Mouse (Mus musculus): ENCODE measurements at regions not wholly inside any gene's neighbourhood (a gene's known extent, or its start where the extent isn't known, plus 50 kb on each side); places are given as distances from the start of the nearest gene placed in this dataset.

DNA sequence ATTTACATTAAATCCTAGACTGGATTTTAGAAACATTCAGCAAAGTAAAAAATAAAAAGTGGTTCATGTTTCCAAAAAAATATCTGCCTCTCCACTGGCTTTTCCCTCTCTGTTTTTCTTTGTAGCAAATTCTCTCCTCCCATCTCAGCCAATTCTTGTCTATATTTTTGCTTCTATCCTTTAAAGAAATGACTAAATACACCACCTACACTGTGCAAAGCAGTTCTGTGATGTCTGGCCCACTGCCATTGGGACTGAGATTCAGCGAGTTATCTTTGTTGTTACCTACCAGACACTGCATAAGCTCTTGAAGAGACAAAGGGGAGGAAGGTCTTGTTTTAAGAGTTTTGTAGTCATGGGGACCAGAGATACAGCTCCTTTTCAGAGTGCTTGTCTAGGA is 835.8 kb upstream of the Klhl29 start:
- DNase-seq: no peak
- intact Hi-C loops (cut with DNase I): no loop called here

DNA sequence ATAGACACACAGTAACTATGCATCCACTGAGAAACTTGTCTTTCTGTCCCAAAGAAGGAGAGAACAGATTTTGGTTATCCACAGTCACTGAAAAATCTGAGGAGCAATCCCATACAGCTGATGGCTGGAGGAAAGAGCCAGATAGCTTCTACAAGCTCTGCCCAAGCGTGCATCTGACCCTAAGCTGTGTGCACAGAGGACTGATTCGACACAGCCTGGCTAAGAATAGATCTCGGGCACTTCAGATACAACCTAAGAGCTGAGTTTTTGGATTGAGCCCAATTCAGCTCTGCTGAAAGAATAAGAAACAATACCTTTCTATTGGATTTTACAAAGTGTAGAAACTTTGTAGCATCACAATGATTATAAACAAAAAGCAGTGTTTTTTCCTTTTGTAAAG is 813.8 kb upstream of the Klhl29 start:
- intact Hi-C loops (cut with DNase I): no loop called here
- DNase-seq: peak; percentile 9 to 22

GRCm38 (mm10) chr12:6168795-6169194 is 793.3 kb upstream of the Klhl29 start:
- intact Hi-C loops (cut with DNase I): no loop called here
- DNase-seq: no peak

GRCm38 (mm10) chr12:6154287-6154686 is 778.8 kb upstream of the Klhl29 start:
- no peak for DNase-seq
- intact Hi-C loops (cut with DNase I): no loop called here

- intact Hi-C loops (cut with DNase I): no loop called here
- DNase-seq: no peak
Measured at GRCm38 (mm10) chr12:6151476-6151875, 776.0 kb upstream of the Klhl29 start.

GRCm38 (mm10) chr12:6132451-6132850 is 757.0 kb upstream of the Klhl29 start:
- DNase-seq: peak; percentile 2 to 53
- intact Hi-C loops (cut with DNase I): no loop called here

DNA sequence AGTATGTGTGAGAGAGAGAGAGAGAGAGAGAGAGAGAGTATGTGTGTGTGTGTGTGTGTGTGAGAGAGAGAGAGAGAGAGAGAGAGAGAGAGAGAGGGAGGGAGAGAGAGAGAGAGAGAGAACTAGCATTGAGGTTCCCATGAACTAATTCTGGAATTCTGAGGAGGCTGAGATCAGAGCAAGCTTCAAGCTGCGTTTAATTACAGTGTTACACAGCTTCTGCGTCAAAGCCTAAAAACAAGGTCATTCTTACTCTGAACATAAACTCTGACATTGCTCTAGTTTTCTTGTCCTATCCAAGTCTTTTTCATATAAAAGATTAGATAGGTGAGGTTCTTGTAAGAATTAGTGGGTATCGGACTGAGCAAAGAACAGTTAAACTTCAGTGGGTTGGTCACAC is 744.1 kb upstream of the Klhl29 start:
- DNase-seq: no peak
- intact Hi-C loops (cut with DNase I): no loop called here

GRCm38 (mm10) chr12:6115254-6115653 is 739.8 kb upstream of the Klhl29 start:
- intact Hi-C loops (cut with DNase I): no loop called here
- no peak for DNase-seq

GRCm38 (mm10) chr12:6097295-6097694 is 721.8 kb upstream of the Klhl29 start:
- DNase-seq: no peak
- intact Hi-C loops (cut with DNase I): no loop called here

- intact Hi-C loops (cut with DNase I): no loop called here
- DNase-seq: no peak
Measured at GRCm38 (mm10) chr12:6087627-6088350, 712.3 kb upstream of the Klhl29 start.

DNA sequence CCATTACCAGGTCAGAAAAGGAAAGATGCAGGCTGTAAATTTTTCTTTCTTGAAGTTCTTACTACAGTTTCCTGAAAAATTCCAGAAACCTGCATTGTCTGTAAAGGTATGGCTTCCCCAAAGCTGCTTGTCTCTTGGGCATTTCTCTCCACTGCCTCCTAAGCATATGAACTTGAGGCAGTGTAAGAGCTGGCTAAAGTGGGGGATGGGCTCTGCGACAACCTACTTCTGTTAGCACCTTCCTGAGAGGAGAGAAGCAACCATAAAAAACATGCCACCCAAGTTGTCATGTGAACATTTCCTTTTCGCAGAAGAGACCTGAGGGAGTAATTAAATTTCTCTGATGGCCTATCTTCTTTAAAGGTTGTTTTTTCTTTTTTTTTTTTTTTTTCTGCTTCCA is 711.6 kb upstream of the Klhl29 start:
- intact Hi-C loops (cut with DNase I): no loop called here
- no peak for DNase-seq

DNA sequence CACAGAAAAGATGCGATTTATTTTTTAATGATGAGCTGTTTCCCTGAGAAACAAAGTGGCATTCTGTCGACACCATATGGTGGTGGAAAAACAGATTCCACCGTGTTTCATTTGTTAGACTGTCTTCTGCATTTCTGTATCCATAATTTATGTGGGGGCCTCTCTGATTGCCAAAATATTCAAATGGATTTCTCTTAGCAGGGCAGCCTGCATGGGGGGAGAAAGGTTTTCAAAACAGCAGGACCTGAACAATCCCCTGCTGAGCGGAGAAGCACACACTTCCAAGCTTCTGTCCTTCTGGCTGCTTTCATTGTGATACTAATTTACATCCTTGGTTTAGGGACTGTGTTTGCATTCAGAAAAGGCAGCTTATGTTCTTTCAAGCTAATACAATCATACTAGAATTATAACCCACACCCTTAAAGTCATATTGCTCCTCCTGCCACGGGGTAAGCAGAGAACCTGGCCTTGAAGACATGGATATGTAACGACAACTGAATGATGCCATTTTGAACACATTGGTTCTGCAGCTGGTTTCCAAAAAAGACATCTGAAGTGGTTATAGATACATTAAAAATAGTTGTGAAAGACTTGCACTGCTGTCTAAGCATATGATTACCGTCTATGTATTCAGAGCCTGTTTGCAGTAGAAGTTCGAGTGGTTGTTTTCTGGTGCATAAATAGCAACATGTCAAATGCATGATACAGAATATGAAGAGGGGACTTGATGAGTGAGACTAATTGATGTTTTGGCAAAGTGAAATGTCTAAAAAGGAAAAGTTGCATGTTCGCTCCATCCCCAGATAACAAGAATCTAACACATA is 671.6 kb upstream of the Klhl29 start:
- DNase-seq: no peak
- intact Hi-C loops (cut with DNase I): no loop called here

DNA sequence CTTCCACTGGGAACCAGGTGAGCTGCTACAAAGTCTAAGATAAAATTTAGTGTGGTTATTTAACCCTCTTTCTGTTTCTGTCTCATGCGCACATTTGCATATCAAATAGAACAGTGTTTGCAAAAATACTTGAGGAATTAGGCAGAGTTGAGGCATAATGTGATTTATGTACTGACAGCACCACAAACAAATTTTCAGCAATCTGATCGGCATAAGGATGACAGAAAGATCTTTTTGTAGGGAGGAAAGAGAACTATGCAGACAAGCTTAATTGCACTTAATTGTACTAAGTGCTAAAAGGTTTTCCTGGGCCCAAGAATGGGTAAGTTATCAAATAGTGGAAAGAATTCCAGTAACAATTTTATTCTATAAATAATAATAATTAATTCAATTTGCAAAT is 670.6 kb upstream of the Klhl29 start:
- DNase-seq: no peak
- intact Hi-C loops (cut with DNase I): no loop called here

DNA sequence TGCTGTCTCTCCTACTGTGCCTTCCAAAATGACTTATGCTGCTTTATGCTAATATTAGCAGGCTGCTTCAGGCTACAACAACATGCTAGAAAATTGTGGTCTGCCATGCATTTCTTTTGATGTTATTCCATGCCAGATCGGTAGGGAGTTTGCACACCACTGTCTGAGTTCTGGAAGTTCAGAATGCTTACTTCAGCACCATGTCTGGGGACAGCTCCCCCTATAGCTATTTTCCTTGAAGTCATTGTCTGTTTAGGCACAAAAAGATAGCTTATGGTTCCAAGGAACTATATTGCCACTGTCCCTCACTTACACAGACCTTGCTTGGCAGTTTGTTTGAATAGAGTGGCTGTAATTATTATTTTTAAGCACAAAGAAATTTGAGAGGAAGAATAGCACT is 666.8 kb upstream of the Klhl29 start:
- DNase-seq: peak in 1 of 2 experiments; percentile 5
- intact Hi-C loops (cut with DNase I): no loop called here

GRCm38 (mm10) chr12:6024111-6024510 is 648.6 kb upstream of the Klhl29 start:
- intact Hi-C loops (cut with DNase I): no loop called here
- DNase-seq: no peak

DNA sequence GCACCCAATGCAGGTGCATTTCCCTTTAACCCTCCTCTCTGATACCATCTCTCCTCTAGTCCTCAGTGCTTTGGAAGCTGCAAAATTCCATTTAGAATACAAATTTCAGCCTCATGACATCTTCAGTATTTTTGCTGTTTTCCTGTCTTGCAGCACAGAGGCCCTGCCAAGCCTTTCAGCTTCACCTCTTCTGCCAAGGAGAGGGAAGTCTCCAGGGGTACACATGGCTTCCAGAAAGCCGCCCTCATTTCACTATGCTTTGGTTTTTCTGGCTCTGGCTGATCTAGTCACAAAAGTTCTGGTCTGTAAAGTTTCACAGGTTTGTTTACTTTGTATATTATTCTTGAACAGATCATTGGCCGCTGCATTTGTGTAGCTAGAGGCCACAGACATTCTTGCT is 647.0 kb upstream of the Klhl29 start:
- intact Hi-C loops (cut with DNase I): no loop called here
- peak in 1 of 2 experiments; percentile 2 for DNase-seq

DNA sequence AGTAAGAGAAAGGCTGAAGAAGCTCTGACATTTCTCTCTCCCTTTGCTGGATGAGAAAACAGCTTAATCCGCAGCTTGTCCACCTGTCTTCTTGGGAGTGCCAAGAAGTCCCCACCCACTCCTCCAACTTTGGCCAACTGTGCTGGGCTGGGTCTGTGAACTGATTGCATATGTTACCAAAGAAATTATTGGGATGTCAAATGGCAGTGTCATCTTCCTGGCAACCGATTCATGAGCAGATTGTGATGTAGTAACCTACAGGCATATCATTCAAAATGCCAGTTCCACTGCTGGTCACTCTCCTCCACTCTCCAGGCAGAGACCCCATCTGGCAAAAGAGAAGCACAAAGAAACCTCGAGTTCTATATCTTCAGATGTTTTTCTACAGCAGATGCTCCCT is 625.5 kb upstream of the Klhl29 start:
- DNase-seq: no peak
- intact Hi-C loops (cut with DNase I): no loop called here

DNA sequence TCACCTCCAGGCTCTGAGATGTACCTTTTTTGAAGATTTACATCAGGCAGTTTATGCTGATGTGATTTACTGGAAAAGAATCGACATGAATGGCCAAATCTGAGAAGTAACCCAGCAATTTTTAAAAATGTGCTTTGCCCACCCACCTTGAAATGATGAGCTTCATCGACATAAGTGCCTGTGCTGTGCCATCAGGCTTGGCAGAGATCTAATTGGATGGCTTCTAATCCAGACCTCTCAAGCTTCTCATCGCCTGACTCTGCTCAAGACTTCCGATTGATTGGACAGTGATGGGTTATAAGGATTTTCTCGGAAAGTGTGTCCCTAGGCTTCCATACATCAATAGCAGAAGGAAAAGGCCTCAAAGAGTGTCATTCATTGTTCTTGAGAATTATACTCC is 621.9 kb upstream of the Klhl29 start:
- intact Hi-C loops (cut with DNase I): no loop called here
- no peak for DNase-seq

DNA sequence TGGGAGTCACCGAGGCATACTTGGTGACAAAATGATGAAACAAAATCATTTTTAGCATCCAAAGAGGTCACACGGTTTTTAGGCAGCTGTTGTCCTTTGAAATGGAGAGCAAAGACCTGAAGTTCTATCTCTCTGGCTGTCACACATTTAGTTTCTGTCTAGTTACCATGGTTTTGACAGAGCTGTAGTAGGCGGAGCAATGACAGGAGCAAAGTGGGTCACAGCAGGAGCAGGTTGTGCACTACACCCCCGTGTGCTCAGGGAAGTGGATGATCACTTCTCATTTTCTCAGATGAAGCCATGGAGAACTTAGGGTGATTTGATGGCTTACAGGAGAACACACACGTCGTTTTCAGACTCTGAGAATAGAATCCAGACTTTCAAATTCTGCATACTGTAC is 621.2 kb upstream of the Klhl29 start:
- intact Hi-C loops (cut with DNase I): no loop called here
- no peak for DNase-seq

DNA sequence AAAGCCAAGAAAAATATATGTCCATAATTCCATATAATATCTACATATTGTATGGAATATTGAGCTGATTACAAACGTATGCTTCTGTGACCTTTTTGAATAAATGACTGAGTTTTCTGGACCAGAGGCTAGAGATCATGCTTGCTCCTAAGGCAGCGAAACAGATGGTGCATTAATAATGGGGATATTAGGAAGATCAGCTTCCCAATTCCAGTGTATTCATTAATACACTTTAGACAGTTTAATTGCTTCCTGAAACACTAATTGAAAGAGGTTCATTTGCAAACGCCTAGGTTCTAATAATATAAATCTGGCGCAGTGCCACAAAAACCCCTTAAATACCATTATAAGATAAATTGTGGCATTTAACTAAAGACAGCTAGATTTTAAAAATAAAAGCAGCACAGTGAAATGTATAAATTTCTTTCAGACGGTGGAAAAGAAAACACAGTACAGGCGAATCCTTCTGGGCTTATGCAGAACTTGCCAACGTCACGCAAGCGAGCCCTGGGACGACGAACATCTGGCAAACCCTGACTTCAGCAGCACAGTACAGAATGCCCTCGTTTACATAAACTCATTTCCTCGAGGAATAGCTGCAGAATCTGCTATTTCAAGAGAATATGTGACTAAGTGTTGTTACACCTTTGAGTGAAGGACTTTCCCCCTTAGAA is 608.6 kb upstream of the Klhl29 start:
- DNase-seq: no peak
- intact Hi-C loops (cut with DNase I): no loop called here

DNA sequence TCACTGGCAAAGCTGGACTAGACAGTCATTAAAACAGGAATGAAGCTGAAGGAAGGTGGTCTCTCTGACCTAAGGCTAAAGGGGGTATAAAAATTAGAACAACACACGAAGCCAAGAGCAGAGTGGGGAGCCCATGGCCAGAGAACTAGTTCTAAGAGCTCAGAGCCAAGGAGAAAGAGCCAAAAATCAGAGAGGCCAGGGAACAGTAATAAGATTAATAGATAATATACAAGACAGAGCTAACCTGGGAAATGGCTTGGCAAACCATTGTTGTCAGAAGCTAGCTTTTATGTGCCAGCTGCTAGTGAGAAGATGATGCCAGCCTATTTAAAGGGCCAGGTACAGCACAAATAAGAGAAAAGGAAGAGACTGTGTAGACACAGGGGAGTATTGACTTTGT is 606.6 kb upstream of the Klhl29 start:
- DNase-seq: no peak
- intact Hi-C loops (cut with DNase I): no loop called here

- intact Hi-C loops (cut with DNase I): no loop called here
- DNase-seq: no peak
Measured at GRCm38 (mm10) chr12:5975926-5976325, 600.4 kb upstream of the Klhl29 start.
